Mouse (Mus musculus) cerebellum, adult 11-12 months (tissue): ENCODE measurements around the gene Pcnx3.

Experiments
- DNase-seq: peaks from one replicate; pipeline ENCODE4 v3.0.0; 2022

The Pcnx3 gene

GRCm38 (mm10) chr19:5688200-5689087, at the start of gene Pcnx3, which contains the start of gene Map3k11:
Gene Pcnx3, minus strand, starts transcription at chr19:5688908.
Gene Map3k11, plus strand, starts transcription at chr19:5688742.
- peak; percentile 99 for DNase-seq

GRCm38 (mm10) chr19:5734325-5734724, 45.6 kb upstream of the Pcnx3 start:
- no peak for DNase-seq

- DNase-seq = peak; percentile 92
Measured at GRCm38 (mm10) chr19:5731264-5731978, 42.7 kb upstream of the Pcnx3 start.

- DNase-seq = peak; percentile 57
Measured at GRCm38 (mm10) chr19:5730314-5731186, 41.8 kb upstream of the Pcnx3 start.

GRCm38 (mm10) chr19:5729444-5729815, 40.7 kb upstream of the Pcnx3 start, which contains the start of gene Fam89b:
Gene Fam89b, minus strand, starts transcription at chr19:5729653.
- peak; percentile 82 for DNase-seq

GRCm38 (mm10) chr19:5728631-5729443, 40.1 kb upstream of the Pcnx3 start:
- peak; percentile 73 for DNase-seq

- peak; percentile 76 for DNase-seq
Measured at GRCm38 (mm10) chr19:5727701-5728100, 39.0 kb upstream of the Pcnx3 start.

- no peak for DNase-seq
Measured at GRCm38 (mm10) chr19:5726961-5727578, 38.4 kb upstream of the Pcnx3 start.

- DNase-seq = no peak
Measured at GRCm38 (mm10) chr19:5725767-5726515, 37.2 kb upstream of the Pcnx3 start, which contains the start of gene Ehbp1l1. Gene Ehbp1l1, minus strand, starts transcription at chr19:5726317.

- DNase-seq = no peak
Measured at GRCm38 (mm10) chr19:5725029-5725707, 36.5 kb upstream of the Pcnx3 start.

GRCm38 (mm10) chr19:5724549-5724941, 35.8 kb upstream of the Pcnx3 start:
- no peak for DNase-seq

GRCm38 (mm10) chr19:5723934-5724548, 35.3 kb upstream of the Pcnx3 start:
- DNase-seq = no peak

GRCm38 (mm10) chr19:5722848-5723425, 34.2 kb upstream of the Pcnx3 start:
- no peak for DNase-seq

- no peak for DNase-seq
Measured at GRCm38 (mm10) chr19:5721233-5721632, 32.5 kb upstream of the Pcnx3 start.

- no peak for DNase-seq
Measured at GRCm38 (mm10) chr19:5716955-5717354, 28.2 kb upstream of the Pcnx3 start.

GRCm38 (mm10) chr19:5715793-5716688, 27.3 kb upstream of the Pcnx3 start:
- DNase-seq = peak; percentile 53

GRCm38 (mm10) chr19:5713730-5714129, 25.0 kb upstream of the Pcnx3 start:
- DNase-seq = no peak

GRCm38 (mm10) chr19:5713255-5713654, 24.5 kb upstream of the Pcnx3 start:
- DNase-seq = no peak
